Mouse (Mus musculus) limb, embryonic 14.5 days (tissue): Measurements from ENCODE around the gene Insc. TPM values are rescaled to one million over a fixed set of nuclear protein-coding genes. Genes with fewer than 3 reads are reported as not detected.

Experiments used
- ATAC-seq: fragments of 200-750 bp; cut with Nextera tagmentation; 2 replicates; pipeline ENCODE4 v1.8.0; 2017; ENCODE audit warnings: low read depth, moderate number of reproducible peaks, moderate TSS enrichment; ENCODE audit not compliant: low FRiP score
- DNase-seq: peaks from one replicate; pipeline ENCODE4 v3.0.0-alpha.2; 2015; ENCODE audit warnings: low spot score
- H3K27ac ChIP-seq: fragments of 300-500 bp; sonication (generic); replicated peaks from 2 replicates; pipeline ENCODE4 v1.5.1; 2014; ENCODE audit warnings: low read depth, mild to moderate bottlenecking, low read length, moderate library complexity, mixed read lengths
- H3K27me3 ChIP-seq: fragments of 300-500 bp; sonication (generic); 2 replicates; pipeline ENCODE4 v1.6.1; 2014; ENCODE audit warnings: low read length, mixed read lengths; ENCODE audit not compliant: control insufficient read depth, insufficient read depth
- H3K36me3 ChIP-seq: fragments of 300-500 bp; sonication (generic); 2 replicates; pipeline ENCODE4 v1.6.1; 2014; ENCODE audit warnings: mild to moderate bottlenecking, low read length, moderate library complexity, mixed read lengths; ENCODE audit not compliant: control insufficient read depth, insufficient read depth
- H3K4me1 ChIP-seq: fragments of 300-500 bp; sonication (generic); 2 replicates; pipeline ENCODE4 v1.6.1; 2014; ENCODE audit warnings: antibody characterized with exemption, low read length, mixed read lengths; ENCODE audit not compliant: control insufficient read depth, insufficient read depth
- H3K4me2 ChIP-seq: fragments of 300-500 bp; sonication (generic); replicated peaks from 2 replicates; pipeline ENCODE4 v1.6.1; 2014; ENCODE audit warnings: low read depth, mild to moderate bottlenecking, low read length, moderate library complexity; ENCODE audit not compliant: severe bottlenecking
- H3K4me3 ChIP-seq: fragments of 300-500 bp; sonication (generic); replicated peaks from 2 replicates; pipeline ENCODE4 v1.5.1; 2014; ENCODE audit warnings: low read length
- H3K9ac ChIP-seq: fragments of 300-500 bp; sonication (generic); 2 replicates; pipeline ENCODE4 v1.6.1; 2014; ENCODE audit warnings: mild to moderate bottlenecking, low read depth, low read length, moderate library complexity; ENCODE audit not compliant: severe bottlenecking
- H3K9me3 ChIP-seq: fragments of 300-500 bp; sonication (generic); 2 replicates; pipeline ENCODE4 v1.6.1; 2016; ENCODE audit warnings: low read length; ENCODE audit not compliant: control insufficient read depth
- POLR2A ChIP-seq: fragments of 200-500 bp; IDR thresholded peaks from 2 replicates; pipeline ENCODE4 v1.8.0; 2012; ENCODE audit warnings: inconsistent platforms, mild to moderate bottlenecking, moderate library complexity, borderline replicate concordance; ENCODE audit not compliant: insufficient read depth, insufficient read length; ENCODE audit errors: extremely low read depth
- WGBS: fragments of 180-500 bp; shearing (Covaris S2); extraction: QIAGEN DNeasy Blood & Tissue Kit; methylation state at CpG from one replicate; pipeline ENCODE4 v1.1.7; 2014; 5-methylcytosine and 5-hydroxymethylcytosine counted together
- polyA plus RNA-seq, 2 experiments: library from polyadenylated mRNA; depleted of rRNA in 1 of 2; stranded (reverse) in 1 of 2; unstranded in 1 of 2; fragments of >200 nt; fragmentation: Nextera tagmentation in 1 of 2; extraction: Ambion mirVana in 1 of 2; gene quantifications; 2 replicates each; pipeline versions ENCODE4 v1.2.1 to v1.2.3; 2012 to 2014

Insc gene
- polyA plus RNA-seq, 2 experiments, result 4.8 to 6.3 TPM

DNA sequence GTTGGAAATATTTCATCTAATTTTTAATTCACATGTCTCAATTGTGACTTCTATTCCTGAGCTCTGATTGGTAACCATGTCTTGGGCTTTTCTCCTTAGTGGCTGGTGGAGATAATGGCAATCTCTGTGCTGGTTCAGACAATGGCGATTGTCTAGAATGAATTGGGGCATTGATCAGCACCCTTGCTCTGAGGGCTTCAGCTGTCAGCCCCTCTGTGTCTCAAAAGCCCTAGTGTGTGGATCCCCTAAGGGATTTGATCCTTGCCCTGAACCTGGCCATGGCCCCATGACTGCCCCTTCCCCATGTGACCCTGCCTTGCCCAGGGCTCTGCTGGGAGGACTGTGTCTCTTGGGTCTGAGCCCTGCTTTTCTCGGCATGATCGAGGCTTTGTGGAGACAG is 4.1 kb downstream of the Insc start:
- ATAC-seq, result no peak
- no peak for DNase-seq
- Histone ChIP-seq H3K9me3 (no peaks in the 10 kb centered on the region), H3K27ac (no peak overlapping the region), H3K27me3 (no peaks in the 10 kb centered on the region), H3K4me1 (peaks cover 16% of the 10 kb centered on the region), H3K4me2 (no peak overlapping the region), H3K9ac (no peak overlapping the region), H3K36me3 (no peaks in the 10 kb centered on the region), H3K4me3 (no peak overlapping the region)
- no peak for TF ChIP-seq POLR2A
- 83% methylated on average over 3 of the region's 3 CpGs for WGBS

DNA sequence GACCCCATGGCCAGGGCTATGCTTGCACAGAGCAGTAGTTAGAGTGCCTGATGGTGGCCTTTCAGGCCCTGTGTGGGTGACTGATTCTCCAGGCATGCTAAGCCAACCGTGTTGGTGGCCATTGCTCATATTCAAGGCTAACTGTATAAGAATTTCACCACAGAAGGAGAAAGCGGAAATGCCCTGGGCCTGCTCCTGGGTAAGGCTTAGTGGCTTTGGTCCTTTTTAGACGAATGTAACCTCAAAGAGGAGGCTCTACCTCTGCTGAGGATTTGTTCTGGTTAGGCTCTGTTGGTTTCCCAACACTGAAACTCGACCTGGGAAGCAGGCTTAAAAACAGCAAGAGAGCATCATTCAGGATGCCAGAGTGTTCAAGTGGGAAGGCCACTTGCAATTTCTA is 4.7 kb downstream of the Insc start:
- no peak overlapping the region for H3K4me2 ChIP-seq
- no peak for DNase-seq
- no peaks in the 10 kb centered on the region for H3K27me3 ChIP-seq
- H3K27ac ChIP-seq, result no peak overlapping the region
- no peak for ATAC-seq
- no peak overlapping the region for H3K9ac ChIP-seq
- peaks cover 16% of the 10 kb centered on the region for H3K4me1 ChIP-seq
- H3K9me3 ChIP-seq, result no peaks in the 10 kb centered on the region
- H3K4me3 ChIP-seq, result no peak overlapping the region
- H3K36me3 ChIP-seq, result no peaks in the 10 kb centered on the region
- WGBS, result 59% methylated on average over 4 of the region's 4 CpGs
- no peak for TF ChIP-seq POLR2A

DNA sequence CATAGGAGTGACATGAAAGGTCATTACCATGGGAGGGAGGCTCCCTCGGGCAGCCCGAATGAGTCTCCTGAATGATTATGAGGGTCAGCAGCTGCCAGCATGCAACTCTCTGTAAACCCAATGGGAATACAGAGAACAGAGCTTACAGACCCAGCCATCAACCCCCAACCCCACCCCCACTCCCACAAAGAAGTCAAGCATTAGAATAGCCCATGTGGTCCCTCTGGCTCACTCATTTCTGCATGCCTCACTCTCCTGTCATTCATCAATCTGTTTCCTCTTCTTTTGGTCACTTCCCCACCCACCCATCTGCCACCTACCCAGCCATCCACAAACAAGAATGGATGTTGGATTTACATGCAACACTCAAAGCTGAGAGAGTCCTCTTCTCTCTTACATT is 10.0 kb downstream of the Insc start:
- Histone ChIP-seq H3K9ac (no peak overlapping the region), H3K9me3 (no peaks in the 10 kb centered on the region), H3K27me3 (no peaks in the 10 kb centered on the region), H3K4me3 (no peak overlapping the region), H3K4me2 (no peak overlapping the region), H3K4me1 (no peaks in the 10 kb centered on the region), H3K36me3 (no peaks in the 10 kb centered on the region), H3K27ac (no peak overlapping the region)
- DNase-seq (no peak), ATAC-seq (no peak)
- no peak for TF ChIP-seq POLR2A
- WGBS, result 72% methylated on average over 2 of the region's 2 CpGs

DNA sequence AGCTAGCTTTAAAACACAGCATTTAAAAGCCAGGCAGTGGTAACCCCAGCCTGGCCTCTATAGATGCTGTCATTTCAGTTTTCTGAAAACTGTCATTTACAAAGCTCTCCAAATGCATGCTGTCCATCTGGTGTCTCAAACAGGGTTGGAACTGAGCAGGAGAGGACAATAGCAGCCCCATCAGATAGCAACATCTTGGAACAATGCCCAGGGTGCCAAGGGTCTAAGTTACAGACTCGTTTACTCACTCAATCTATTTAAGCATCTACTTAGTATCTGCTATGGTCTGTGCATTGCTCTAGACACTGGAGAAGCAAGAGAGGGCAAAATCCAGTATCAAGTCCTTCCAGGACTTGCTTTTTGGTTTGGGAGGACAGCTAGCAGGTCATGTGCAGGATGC is 10.7 kb downstream of the Insc start:
- no peak for DNase-seq
- no peak overlapping the region for H3K4me3 ChIP-seq
- no peaks in the 10 kb centered on the region for H3K9me3 ChIP-seq
- no peaks in the 10 kb centered on the region for H3K36me3 ChIP-seq
- TF ChIP-seq POLR2A, result no peak
- no peak overlapping the region for H3K27ac ChIP-seq
- no peak overlapping the region for H3K9ac ChIP-seq
- H3K27me3 ChIP-seq, result no peaks in the 10 kb centered on the region
- 76% methylated on average over 1 of the region's 1 CpGs for WGBS
- H3K4me1 ChIP-seq, result no peaks in the 10 kb centered on the region
- ATAC-seq, result no peak
- no peak overlapping the region for H3K4me2 ChIP-seq

DNA sequence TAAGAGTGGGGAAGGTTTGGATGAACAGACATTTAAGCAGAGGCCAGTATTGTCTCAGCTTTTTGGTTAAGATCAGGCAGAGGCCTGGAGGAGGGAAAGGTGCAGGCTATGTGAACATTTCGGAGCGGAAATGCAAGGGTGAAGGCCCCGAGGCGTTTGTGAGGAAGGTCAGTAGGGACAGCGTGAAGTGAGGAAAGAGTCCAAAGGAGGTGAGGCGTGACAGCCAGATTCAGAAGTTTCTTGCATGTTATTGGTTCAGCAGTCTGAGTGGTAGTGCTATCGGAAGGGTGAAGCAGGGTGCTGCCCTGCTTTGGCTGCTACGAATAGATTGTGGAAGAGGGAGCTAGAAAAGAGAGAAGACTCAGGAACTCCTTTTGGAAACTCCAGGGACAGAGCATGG is 11.1 kb downstream of the Insc start:
- no peaks in the 10 kb centered on the region for H3K9me3 ChIP-seq
- ATAC-seq (no peak), DNase-seq (no peak)
- H3K27ac ChIP-seq, result no peak overlapping the region
- no peaks in the 10 kb centered on the region for H3K36me3 ChIP-seq
- no peaks in the 10 kb centered on the region for H3K4me1 ChIP-seq
- 87% methylated on average over 8 of the region's 8 CpGs for whole genome bisulfite sequencing
- no peak overlapping the region for H3K4me2 ChIP-seq
- no peaks in the 10 kb centered on the region for H3K27me3 ChIP-seq
- TF ChIP-seq POLR2A, result no peak
- H3K9ac ChIP-seq, result no peak overlapping the region
- no peak overlapping the region for H3K4me3 ChIP-seq

DNA sequence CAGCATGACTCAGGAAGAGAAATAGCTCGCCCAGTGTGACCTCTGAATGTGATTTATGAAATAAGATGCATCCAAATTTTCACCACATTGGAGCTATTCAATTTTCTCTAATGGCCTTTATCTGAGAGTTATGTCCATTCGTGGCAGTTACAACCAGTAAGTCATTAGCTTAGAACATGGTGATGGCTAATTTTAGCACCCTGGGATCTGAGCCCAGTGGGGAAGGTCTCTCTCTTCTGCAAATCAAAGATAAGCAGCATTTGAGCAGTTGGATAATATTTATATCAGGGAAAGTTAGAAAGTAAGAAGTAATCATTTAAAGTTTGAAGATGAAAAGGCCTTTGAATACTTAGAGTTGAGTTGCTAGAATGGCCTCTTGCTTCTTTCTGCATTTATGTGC is 19.2 kb downstream of the Insc start:
- Histone ChIP-seq H3K4me1 (no peaks in the 10 kb centered on the region), H3K36me3 (no peaks in the 10 kb centered on the region), H3K9ac (no peak overlapping the region), H3K27me3 (no peaks in the 10 kb centered on the region), H3K9me3 (no peaks in the 10 kb centered on the region), H3K27ac (no peak overlapping the region), H3K4me2 (no peak overlapping the region), H3K4me3 (no peak overlapping the region)
- DNase-seq (no peak), ATAC-seq (no peak)
- TF ChIP-seq POLR2A, result no peak
- 71% methylated on average over 2 of the region's 2 CpGs for WGBS
